Comparison of ENCODE assay signal across 8 mouse cellular contexts in genomic region chr3:27461037-27461436, GRCm38 (mm10).
A peak's percentile ranks its signal among the peaks of the same experiment; 100 is the strongest.
DNase-seq lines count a peak whose midpoint lies in the region; ATAC-seq lines count a peak whose summit lies in the region.

No protein-coding gene starts in this region.

- H3K4me1 ChIP-seq in limb, embryonic 11.5 days (ENCODE audit: control insufficient read depth, insufficient read depth, low read length): no peaks in the 10 kb centered on the region

- no peaks in the 10 kb centered on the region for H3K27me3 ChIP-seq in limb, embryonic 11.5 days (ENCODE audit: control insufficient read depth, insufficient read depth, low read length)
- no peaks in the 10 kb centered on the region for H3K27me3 ChIP-seq in splenic B cell, adult 2 months (ENCODE audit: control insufficient read depth, insufficient read depth, low read length, poor library complexity, severe bottlenecking)

- no peak overlapping the region for H3K4me3 ChIP-seq in limb, embryonic 11.5 days (ENCODE audit: low read depth, low read length)

- ATAC-seq in limb, embryonic 11.5 days (ENCODE audit: insufficient number of reproducible peaks, low FRiP score, low TSS enrichment, low read depth): no peak

- H3K27ac ChIP-seq in limb, embryonic 11.5 days (replicated peaks; ENCODE audit: low read depth, low read length): no peak overlapping the region

- intact Hi-C loops in gastrocnemius, postnatal 14 days (cut with DNase I; ENCODE audit: low total_unique reads): loop anchor here (10.0 kb wide), 1 partner anchor 206 kb away; no protein-coding TSS in a partner anchor

- peaks cover 5% of the 10 kb centered on the region for H3K36me3 ChIP-seq in limb, embryonic 11.5 days (ENCODE audit: control insufficient read depth, insufficient read depth, low read length)
- no peaks in the 10 kb centered on the region for H3K36me3 ChIP-seq in splenic B cell, adult 2 months (ENCODE audit: control insufficient read depth, insufficient read depth, low read length, poor library complexity, severe bottlenecking)

- H3K9me3 ChIP-seq in limb, embryonic 11.5 days (ENCODE audit: control insufficient read depth, low read length): no peaks in the 10 kb centered on the region

- no peak overlapping the region for H3K9ac ChIP-seq in limb, embryonic 11.5 days (ENCODE audit: low read length)

- DNase-seq in urinary bladder, adult 18-20 months (ENCODE audit: low spot score in 2 of 2): peak; percentile 35 to 46
- no peak for DNase-seq in urinary bladder, adult 2 months (ENCODE audit: low spot score)
- DNase-seq in cerebellum, postnatal 4 days (ENCODE audit: low spot score in 2 of 2): peak; percentile 68 to 72
- DNase-seq in gastrocnemius, postnatal 14 days: peak; percentile 70
- peak; percentile 65 to 75 for DNase-seq in kidney, adult 8-10 months
- peak; percentile 84 for DNase-seq in limb, embryonic 11.5 days (ENCODE audit: low spot score)
- peak; percentile 90 for DNase-seq in naive thymus-derived CD4-positive, alpha-beta T cell, adult 2 months (ENCODE audit: low read depth)
- peak; percentile 84 for DNase-seq in splenic B cell, adult 2 months (ENCODE audit: low read depth, low spot score)

- 72% methylated on average over 1 of the region's 1 CpGs for WGBS in limb, embryonic 11.5 days

- H3K4me2 ChIP-seq in limb, embryonic 11.5 days (ENCODE audit: low read depth, severe bottlenecking): no peak overlapping the region
